Mouse (Mus musculus): ENCODE data around the gene Cstf3. TPM values are rescaled to one million over a fixed set of nuclear protein-coding genes. Genes with fewer than 3 reads are reported as not detected.
A peak's percentile ranks its signal among the peaks of the same experiment; 100 is the strongest.

The Cstf3 gene
- total RNA-seq, 4 experiments from 2014 or later: 8.9 to 15.3 (median 12.2) TPM

- DNase-seq (ENCODE audit: low spot score): no peak
Measured at GRCm38 (mm10) chr2:104603431-104603830, 13.1 kb downstream of the Cstf3 start.

- DNase-seq (ENCODE audit: low spot score): no peak
Measured at GRCm38 (mm10) chr2:104604718-104605117, 14.4 kb downstream of the Cstf3 start.

GRCm38 (mm10) chr2:104605560-104605959, 15.2 kb downstream of the Cstf3 start:
- no peak for DNase-seq (ENCODE audit: low spot score)

GRCm38 (mm10) chr2:104614786-104615185, 24.5 kb downstream of the Cstf3 start:
- no peak for DNase-seq (ENCODE audit: low spot score)

- no peak for DNase-seq (ENCODE audit: low spot score)
Measured at GRCm38 (mm10) chr2:104615985-104616711, 25.8 kb downstream of the Cstf3 start.

- DNase-seq (ENCODE audit: low spot score): no peak
Measured at GRCm38 (mm10) chr2:104658659-104659058, 68.3 kb downstream of the Cstf3 start.

- DNase-seq (ENCODE audit: low spot score): no peak
Measured at GRCm38 (mm10) chr2:104663372-104664100, 73.2 kb downstream of the Cstf3 start.

GRCm38 (mm10) chr2:104669122-104669804, 78.9 kb downstream of the Cstf3 start:
- DNase-seq (ENCODE audit: low spot score): no peak

- DNase-seq (ENCODE audit: low spot score): no peak
Measured at GRCm38 (mm10) chr2:104671724-104672123, 81.4 kb downstream of the Cstf3 start.

- no peak for DNase-seq (ENCODE audit: low spot score)
Measured at GRCm38 (mm10) chr2:104677326-104677725, 87.0 kb downstream of the Cstf3 start.

- DNase-seq (ENCODE audit: low spot score): no peak
Measured at GRCm38 (mm10) chr2:104684771-104685170, 94.4 kb downstream of the Cstf3 start.

GRCm38 (mm10) chr2:104685418-104685817, 95.1 kb downstream of the Cstf3 start:
- peak; percentile 64 for DNase-seq (ENCODE audit: low spot score)

GRCm38 (mm10) chr2:104687261-104687660, 96.9 kb downstream of the Cstf3 start:
- DNase-seq (ENCODE audit: low spot score): no peak

GRCm38 (mm10) chr2:104688321-104688720, 98.0 kb downstream of the Cstf3 start:
- no peak for DNase-seq (ENCODE audit: low spot score)

GRCm38 (mm10) chr2:104688724-104689123, 98.4 kb downstream of the Cstf3 start:
- DNase-seq (ENCODE audit: low spot score): no peak

- DNase-seq (ENCODE audit: low spot score): no peak
Measured at GRCm38 (mm10) chr2:104690720-104691119, 100.4 kb downstream of the Cstf3 start.

- no peak for DNase-seq (ENCODE audit: low spot score)
Measured at GRCm38 (mm10) chr2:104692551-104692950, 102.2 kb downstream of the Cstf3 start.

- DNase-seq (ENCODE audit: low spot score): no peak
Measured at GRCm38 (mm10) chr2:104699659-104700058, 109.3 kb downstream of the Cstf3 start.

GRCm38 (mm10) chr2:104703158-104703557, 112.8 kb downstream of the Cstf3 start:
- no peak for DNase-seq (ENCODE audit: low spot score)

GRCm38 (mm10) chr2:104704355-104704754, 114.0 kb downstream of the Cstf3 start:
- no peak for DNase-seq (ENCODE audit: low spot score)

GRCm38 (mm10) chr2:104709786-104710337, 119.5 kb downstream of the Cstf3 start:
- no peak for DNase-seq (ENCODE audit: low spot score)

Data from heart, adult 8-10 months (tissue).